Mouse (Mus musculus) stomach, embryonic 14.5 days (tissue): ENCODE data around the gene Lime1. TPM values are rescaled to one million over a fixed set of nuclear protein-coding genes. Genes with fewer than 3 reads are reported as not detected.

Experiments
- ATAC-seq: fragments of 200-750 bp; cut with Nextera tagmentation; 2 replicates; pipeline ENCODE4 v1.8.0; 2017; ENCODE audit warnings: low read depth, moderate TSS enrichment; ENCODE audit not compliant: insufficient number of reproducible peaks, insufficient read depth, low FRiP score
- H3K27ac ChIP-seq: fragments of 300-500 bp; sonication (generic); 2 replicates; pipeline ENCODE4 v1.5.1; 2014; ENCODE audit warnings: mild to moderate bottlenecking, low read length, moderate library complexity, mixed read lengths
- H3K27me3 ChIP-seq: fragments of 300-500 bp; sonication (generic); 2 replicates; pipeline ENCODE4 v1.6.1; 2014; ENCODE audit warnings: low read length, control low read depth, mixed read lengths; ENCODE audit not compliant: control insufficient read depth, insufficient read depth
- H3K36me3 ChIP-seq: fragments of 300-500 bp; sonication (generic); 2 replicates; pipeline ENCODE4 v1.6.1; 2014; ENCODE audit warnings: mild to moderate bottlenecking, control low read depth, low read length, moderate library complexity, mixed read lengths; ENCODE audit not compliant: control insufficient read depth, insufficient read depth
- H3K4me1 ChIP-seq: fragments of 300-500 bp; sonication (generic); 2 replicates; pipeline ENCODE4 v1.6.1; 2014; ENCODE audit warnings: low read length, control low read depth, mixed read lengths; ENCODE audit not compliant: control insufficient read depth, insufficient read depth
- H3K4me2 ChIP-seq: fragments of 300-500 bp; sonication (generic); replicated peaks from 2 replicates; pipeline ENCODE4 v1.6.1; 2014; ENCODE audit warnings: low read depth, low read length, control low read depth
- H3K4me3 ChIP-seq: fragments of 300-500 bp; sonication (generic); 2 replicates; pipeline ENCODE4 v1.5.1; 2014; ENCODE audit warnings: low read depth, low read length, control low read depth
- H3K9ac ChIP-seq: fragments of 300-500 bp; sonication (generic); replicated peaks from 2 replicates; pipeline ENCODE4 v1.6.1; 2014; ENCODE audit warnings: low read depth, mild to moderate bottlenecking, control low read depth, low read length, moderate library complexity, mixed read lengths
- H3K9me3 ChIP-seq: fragments of 300-500 bp; sonication (generic); 2 replicates; pipeline ENCODE4 v1.6.1; 2016; ENCODE audit warnings: low read depth, low read length, control low read depth; ENCODE audit not compliant: control insufficient read depth
- WGBS: fragments of 180-500 bp; shearing (Covaris S2); extraction: QIAGEN DNeasy Blood & Tissue Kit; methylation state at CpG from one replicate; pipeline ENCODE4 v1.1.7; 2014; 5-methylcytosine and 5-hydroxymethylcytosine counted together
- polyA plus RNA-seq: library from polyadenylated mRNA; unstranded; fragments of >200 nt; fragmentation: Nextera tagmentation; extraction: Ambion mirVana; gene quantifications from 2 replicates; pipeline ENCODE4 v1.2.1, GENCODE M21; 2014

Lime1 gene
- polyA plus RNA-seq, 1 experiment from 2014 or later = 20.8 TPM

DNA sequence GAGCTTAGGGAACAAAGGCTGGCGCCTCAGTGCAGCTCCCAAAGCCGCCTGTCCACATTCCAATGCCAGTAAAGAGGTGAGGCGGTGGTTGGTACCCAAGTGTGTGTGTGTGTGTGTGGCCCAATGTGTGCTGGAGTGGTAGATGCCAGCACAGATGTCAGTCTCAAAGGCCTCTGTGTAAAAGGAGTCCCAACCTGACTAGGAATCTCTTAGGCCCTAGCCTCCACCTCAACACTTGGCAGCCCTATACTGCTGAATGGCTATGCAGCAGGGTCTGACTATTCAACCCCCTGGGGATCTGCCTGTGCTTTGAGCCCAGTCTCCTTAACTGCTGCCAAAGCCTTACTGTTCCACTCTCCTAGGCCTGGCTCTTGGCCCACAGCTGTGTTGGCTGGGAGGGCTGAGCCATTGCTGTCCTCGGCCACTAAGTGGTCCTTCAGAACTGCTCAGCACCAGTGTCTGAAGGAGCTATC lies 5.1 kb downstream of the Lime1 start:
- no peaks in the 10 kb centered on the region for H3K9me3 ChIP-seq
- ATAC-seq = peak; percentile 33; the same call in 1 of the 2 replicates
- H3K4me3 ChIP-seq = no peak overlapping the region
- H3K36me3 ChIP-seq = peaks cover 32% of the 10 kb centered on the region
- WGBS = 65% methylated on average over 4 of the region's 4 CpGs
- H3K4me2 ChIP-seq = no peak overlapping the region
- H3K27ac ChIP-seq = peak overlapping the region; percentile 27; the same call in 1 of the 2 replicates
- no peak overlapping the region for H3K9ac ChIP-seq
- no peaks in the 10 kb centered on the region for H3K27me3 ChIP-seq
- H3K4me1 ChIP-seq = no peaks in the 10 kb centered on the region

DNA sequence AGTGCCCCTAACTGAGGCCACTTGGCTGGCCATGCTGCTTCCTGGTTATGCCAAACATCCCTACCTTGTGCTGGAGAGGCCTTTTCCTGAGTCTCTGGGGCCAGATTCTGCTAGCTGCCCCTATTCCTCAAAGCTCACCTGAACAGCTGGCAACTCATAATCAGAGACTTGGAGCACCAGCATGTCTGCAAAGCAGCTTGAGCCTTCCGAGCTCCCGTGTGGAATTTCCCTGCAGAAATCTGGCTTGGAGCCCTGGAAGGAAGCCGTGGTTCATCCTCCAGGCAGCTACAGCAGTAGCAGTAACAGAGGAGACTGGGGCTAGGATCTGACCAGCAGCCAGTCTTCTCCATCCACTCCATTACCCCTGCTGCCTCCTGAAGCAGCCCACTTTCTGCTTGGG lies 6.0 kb downstream of the Lime1 start:
- ATAC-seq = no peak
- Histone ChIP-seq H3K27me3 (no peaks in the 10 kb centered on the region), H3K36me3 (peaks cover 23% of the 10 kb centered on the region), H3K4me1 (no peaks in the 10 kb centered on the region), H3K9ac (no peak overlapping the region), H3K9me3 (no peaks in the 10 kb centered on the region), H3K4me3 (no peak overlapping the region), H3K27ac (no peak overlapping the region), H3K4me2 (no peak overlapping the region)
- WGBS = 64% methylated on average over 3 of the region's 3 CpGs

DNA sequence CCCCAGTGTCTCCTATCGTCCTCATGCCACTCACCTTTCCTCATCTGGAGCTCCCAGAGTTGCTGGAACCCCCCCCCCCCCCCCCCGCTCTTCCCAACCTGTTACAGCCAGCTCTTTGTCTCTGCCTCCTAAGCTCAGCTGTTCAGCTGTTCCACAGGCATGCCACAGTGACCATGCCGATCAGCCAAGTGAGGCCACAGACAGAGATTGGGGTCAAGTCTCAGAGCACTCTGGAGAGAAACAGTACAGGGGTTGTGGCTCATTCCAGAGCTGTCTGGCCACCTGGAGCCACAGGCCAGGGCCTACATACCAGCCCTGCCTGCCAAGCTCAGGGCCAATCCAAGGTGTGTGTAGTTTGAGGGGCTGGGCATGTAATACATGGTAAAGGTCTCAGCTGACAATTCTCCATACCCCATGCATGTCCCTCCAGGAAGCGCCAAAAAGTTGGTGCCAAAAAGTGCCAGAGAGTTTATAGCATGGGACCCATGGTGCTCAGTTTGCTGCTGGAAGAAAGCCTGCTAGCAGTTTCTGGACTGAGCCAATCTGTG lies 6.9 kb downstream of the Lime1 start:
- no peaks in the 10 kb centered on the region for H3K4me1 ChIP-seq
- no peak overlapping the region for H3K9ac ChIP-seq
- 73% methylated on average over 4 of the region's 4 CpGs for WGBS
- no peak overlapping the region for H3K4me3 ChIP-seq
- H3K9me3 ChIP-seq = no peaks in the 10 kb centered on the region
- H3K27me3 ChIP-seq = no peaks in the 10 kb centered on the region
- no peak overlapping the region for H3K27ac ChIP-seq
- H3K36me3 ChIP-seq = peaks cover 16% of the 10 kb centered on the region
- no peak overlapping the region for H3K4me2 ChIP-seq
- ATAC-seq = no peak

DNA sequence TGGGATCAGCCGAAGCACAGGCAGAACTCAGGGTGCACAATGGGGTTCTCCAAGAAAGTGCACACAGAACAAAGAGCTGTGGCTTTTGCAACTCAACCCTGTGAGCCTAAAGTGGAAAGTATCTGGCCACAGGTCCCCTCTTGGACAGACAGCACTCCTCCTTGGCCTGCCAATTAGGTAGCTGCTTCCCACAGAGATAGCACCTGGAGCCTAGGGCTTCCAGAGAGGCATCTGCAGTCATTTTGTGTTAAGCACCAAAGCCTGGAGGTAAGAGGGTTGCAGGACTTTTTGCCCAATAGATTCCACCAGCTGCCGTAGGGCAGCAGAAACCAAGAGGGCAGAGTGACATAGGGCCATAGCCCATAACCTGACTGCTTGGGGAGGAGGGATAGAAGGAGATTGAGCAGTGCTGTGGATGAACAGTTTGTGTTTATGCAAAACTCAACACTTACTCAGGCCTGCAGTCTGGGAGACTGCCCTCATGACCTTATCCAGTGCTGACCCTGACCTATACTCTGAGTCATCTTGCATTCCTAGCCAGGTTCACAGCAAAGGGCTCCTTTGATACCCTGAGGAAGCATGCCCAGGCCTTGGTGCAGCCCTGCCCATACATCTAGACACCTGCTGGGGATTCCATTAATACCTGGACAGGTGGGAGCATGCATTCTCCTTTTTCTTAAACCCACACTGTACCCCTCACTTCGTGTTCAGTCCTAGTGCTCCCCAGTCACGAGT lies 10.4 kb downstream of the Lime1 start:
- no peaks in the 10 kb centered on the region for H3K4me1 ChIP-seq
- H3K36me3 ChIP-seq = no peaks in the 10 kb centered on the region; the same call in 1 of the 2 replicates
- H3K9ac ChIP-seq = no peak overlapping the region
- whole genome bisulfite sequencing = 73% methylated on average over 4 of the region's 4 CpGs
- H3K4me2 ChIP-seq = no peak overlapping the region
- no peak overlapping the region for H3K27ac ChIP-seq
- ATAC-seq = no peak
- H3K4me3 ChIP-seq = no peak overlapping the region
- no peaks in the 10 kb centered on the region for H3K27me3 ChIP-seq
- H3K9me3 ChIP-seq = no peaks in the 10 kb centered on the region

DNA sequence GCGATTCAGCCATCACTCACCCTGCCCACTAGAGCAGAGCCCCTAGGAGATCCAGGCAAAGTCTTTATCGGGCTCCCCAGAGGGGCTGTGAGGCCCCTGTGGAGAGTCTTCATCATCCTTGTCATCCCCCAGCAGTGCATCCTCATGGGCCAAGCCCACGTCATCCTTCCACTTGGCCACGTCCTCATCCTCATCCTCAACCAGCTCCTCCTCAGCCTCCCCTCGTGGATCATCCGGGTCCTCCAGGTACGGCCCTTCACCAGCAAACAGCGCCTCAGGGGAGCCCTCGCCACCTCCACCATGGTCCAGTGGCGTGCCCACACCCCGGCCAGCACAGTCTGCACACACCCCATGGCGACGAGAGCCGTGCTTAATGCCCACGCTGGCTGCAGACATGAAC lies 11.1 kb downstream of the Lime1 start:
- Histone ChIP-seq H3K4me3 (no peak overlapping the region), H3K4me1 (no peaks in the 10 kb centered on the region), H3K4me2 (no peak overlapping the region), H3K9me3 (no peaks in the 10 kb centered on the region), H3K36me3 (no peaks in the 10 kb centered on the region; the same call in 1 of the 2 replicates), H3K9ac (no peak overlapping the region), H3K27me3 (no peaks in the 10 kb centered on the region), H3K27ac (no peak overlapping the region)
- ATAC-seq = no peak
- WGBS = 88% methylated on average over 15 of the region's 15 CpGs

DNA sequence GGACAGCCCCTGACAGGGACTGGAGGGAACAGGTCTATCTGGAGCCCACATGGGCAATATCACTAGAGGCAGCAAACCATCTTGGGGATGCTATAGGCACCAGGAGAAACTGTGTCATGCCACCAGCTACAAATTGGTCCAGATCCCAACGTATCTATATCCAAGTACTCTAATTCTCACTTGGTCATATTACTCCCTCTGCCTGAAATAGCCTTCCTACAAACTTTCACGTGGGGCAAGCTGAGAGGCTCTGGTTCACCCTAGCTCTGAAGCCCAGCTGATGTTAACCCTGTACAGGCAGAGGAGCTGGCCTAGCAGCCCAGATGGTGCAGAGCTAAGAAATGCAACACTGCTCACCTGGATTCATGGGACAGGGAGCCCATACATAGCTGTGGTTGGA lies 11.7 kb downstream of the Lime1 start:
- ATAC-seq = no peak
- no peak overlapping the region for H3K27ac ChIP-seq
- no peak overlapping the region for H3K9ac ChIP-seq
- 75% methylated on average over 2 of the region's 2 CpGs for WGBS
- no peaks in the 10 kb centered on the region for H3K27me3 ChIP-seq
- H3K9me3 ChIP-seq = no peaks in the 10 kb centered on the region
- no peaks in the 10 kb centered on the region; the same call in 1 of the 2 replicates for H3K36me3 ChIP-seq
- no peak overlapping the region for H3K4me3 ChIP-seq
- H3K4me2 ChIP-seq = no peak overlapping the region
- no peaks in the 10 kb centered on the region for H3K4me1 ChIP-seq

DNA sequence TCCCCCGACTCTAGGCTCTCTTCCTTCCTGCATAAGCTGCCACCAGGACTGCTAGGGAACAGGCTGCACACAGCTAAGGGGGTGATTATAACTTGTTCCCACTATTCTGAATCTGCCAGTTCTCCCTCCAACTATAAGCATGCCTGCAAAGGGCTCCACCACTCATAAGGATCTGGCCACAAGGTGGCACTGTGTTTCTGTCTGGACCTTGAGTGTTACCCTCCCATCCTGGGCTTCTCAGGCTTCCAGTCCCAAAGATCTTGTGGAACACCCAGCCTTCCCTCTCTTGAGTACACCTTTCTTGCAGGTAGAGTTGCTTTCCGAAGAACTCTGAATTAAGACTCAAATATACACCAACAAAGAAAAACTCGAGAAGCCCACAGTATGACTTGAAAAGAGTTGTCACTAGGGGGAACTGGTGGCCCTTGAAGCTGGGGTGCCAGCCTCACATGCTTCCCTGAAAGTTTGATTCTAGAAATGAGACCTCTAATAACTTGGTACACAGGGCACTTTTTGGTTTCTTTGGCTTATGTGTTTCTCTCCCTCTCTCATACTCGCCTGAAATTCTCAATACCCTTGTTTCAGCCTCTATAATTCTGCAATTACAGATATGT lies 12.8 kb downstream of the Lime1 start:
- peak; percentile 77 for ATAC-seq

DNA sequence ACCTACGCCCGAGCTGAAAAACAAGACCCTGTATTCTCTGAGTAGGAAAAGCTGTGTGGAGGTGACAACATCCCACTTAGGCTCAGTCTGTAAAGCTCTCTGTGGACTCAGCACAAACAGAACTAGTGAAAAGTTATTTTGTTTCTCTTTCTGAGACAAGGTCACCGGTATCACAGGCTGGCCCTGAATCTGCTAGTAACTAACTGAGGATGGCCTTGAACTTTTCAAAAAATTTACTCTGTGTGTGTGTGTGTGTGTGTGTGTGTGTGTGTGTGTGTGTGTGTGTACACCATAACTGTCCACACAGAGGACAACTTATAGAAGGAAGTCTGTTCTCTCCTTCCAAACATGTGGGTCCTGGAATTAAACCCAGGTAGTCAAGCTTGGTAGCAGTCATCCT lies 14.2 kb downstream of the Lime1 start:
- H3K4me1 ChIP-seq = no peaks in the 10 kb centered on the region
- no peak for ATAC-seq
- no peak overlapping the region for H3K4me3 ChIP-seq
- no peaks in the 10 kb centered on the region for H3K27me3 ChIP-seq
- H3K4me2 ChIP-seq = no peak overlapping the region
- H3K9ac ChIP-seq = no peak overlapping the region
- WGBS = 89% methylated on average over 3 of the region's 3 CpGs
- no peaks in the 10 kb centered on the region; the same call in 1 of the 2 replicates for H3K36me3 ChIP-seq
- no peaks in the 10 kb centered on the region for H3K9me3 ChIP-seq
- H3K27ac ChIP-seq = no peak overlapping the region

More for the DNA sequence above, 12.8 kb downstream of the Lime1 start:
- Histone ChIP-seq H3K36me3 (no peaks in the 10 kb centered on the region; the same call in 1 of the 2 replicates), H3K4me3 (no peak overlapping the region), H3K9ac (no peak overlapping the region), H3K27ac (no peak overlapping the region), H3K9me3 (no peaks in the 10 kb centered on the region), H3K4me1 (no peaks in the 10 kb centered on the region), H3K4me2 (no peak overlapping the region), H3K27me3 (no peaks in the 10 kb centered on the region)
- 35% methylated on average over 4 of the region's 4 CpGs for WGBS
